Comparison of ENCODE assay signal across 11 mouse cellular contexts in the genomic region with DNA sequence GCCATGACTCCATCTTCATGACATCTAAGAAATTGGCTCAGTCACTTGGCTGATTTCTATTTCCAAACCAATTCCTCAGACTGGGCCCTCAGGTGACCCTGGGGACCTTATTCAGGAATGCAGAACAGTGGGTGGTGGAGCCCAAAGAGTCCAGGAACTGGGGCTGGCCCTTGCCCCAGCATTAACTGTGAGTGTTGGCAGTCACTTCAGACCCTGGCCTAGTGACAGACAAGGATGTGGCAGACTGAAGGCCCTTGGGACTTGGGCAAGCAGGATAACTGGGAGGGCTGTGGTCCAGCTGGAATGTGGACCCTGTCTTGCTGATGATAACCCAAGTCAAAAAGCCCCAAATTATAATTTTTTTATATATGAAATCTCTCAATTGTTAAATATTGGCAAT. TPM values are rescaled to one million over a fixed set of nuclear protein-coding genes. Genes with fewer than 3 reads are reported as not detected.
DNase-seq lines count a peak whose midpoint lies in the region; ATAC-seq lines count a peak whose summit lies in the region.
"Had no signal": no experiment of that assay in that cellular context is flagged by ENCODE, and none has a peak within 500 bp of the region (broad histone marks: within the 10 kb centered on the region; RNA-seq: fewer than 3 reads in every experiment).

No protein-coding gene starts in this region.

- H3K4me3 ChIP-seq in forebrain, embryonic 15.5 days = no peak overlapping the region
- no peak overlapping the region for H3K4me3 ChIP-seq in forebrain, embryonic 10.5 days
- H3K4me3 ChIP-seq: liver, embryonic 12.5 days; megakaryocyte, embryonic 14.5 days had no signal

- peak overlapping the region; percentile 74 for H3K27ac ChIP-seq in forebrain, embryonic 15.5 days (replicated peaks)
- H3K27ac ChIP-seq in forebrain, embryonic 10.5 days = no peak overlapping the region
- H3K27ac ChIP-seq: liver, embryonic 12.5 days had no signal

- peaks cover 7% of the 10 kb centered on the region; the same call in 1 of the 2 replicates for H3K4me1 ChIP-seq in forebrain, embryonic 15.5 days
- peaks cover 4% of the 10 kb centered on the region for H3K4me1 ChIP-seq in forebrain, embryonic 10.5 days

- no peaks in the 10 kb centered on the region for H3K27me3 ChIP-seq in forebrain, embryonic 15.5 days
- H3K27me3 ChIP-seq in forebrain, embryonic 10.5 days (ENCODE audit: poor library complexity, severe bottlenecking) = peaks cover 4% of the 10 kb centered on the region
- H3K27me3 ChIP-seq: liver, embryonic 12.5 days had no signal

- no peaks in the 10 kb centered on the region for H3K9me3 ChIP-seq in forebrain, embryonic 15.5 days
- no peaks in the 10 kb centered on the region for H3K9me3 ChIP-seq in forebrain, embryonic 10.5 days
- H3K9me3 ChIP-seq: liver, embryonic 12.5 days; megakaryocyte, embryonic 14.5 days had no signal

- no peaks in the 10 kb centered on the region for H3K36me3 ChIP-seq in forebrain, embryonic 15.5 days
- no peaks in the 10 kb centered on the region for H3K36me3 ChIP-seq in forebrain, embryonic 10.5 days (replicated peaks)
- H3K36me3 ChIP-seq: liver, embryonic 12.5 days had no signal

- no peak; the same call in 1 of the 2 replicates for ATAC-seq in forebrain, embryonic 15.5 days (replicated peaks)
- ATAC-seq: liver, embryonic 12.5 days had no signal

- no peak for DNase-seq in forebrain, embryonic 10.5 days (ENCODE audit: extremely low spot score, low spot score)
- DNase-seq in left cerebral cortex, postnatal 4 days = peak; percentile 91
- DNase-seq in left cerebral cortex, postnatal 36 days (ENCODE audit: low spot score in 2 of 2) = no peak
- peak; percentile 55 to 64 for DNase-seq in cerebellum, adult 18-20 months
- DNase-seq in layer of hippocampus, postnatal 10 days (ENCODE audit: low spot score in 2 of 2) = peak; percentile 74 to 79
- DNase-seq in embryo, embryonic 10.5 days (ENCODE audit: low spot score) = no peak
- DNase-seq in thymus, postnatal 10 days (ENCODE audit: low spot score in 2 of 2) = no peak
- DNase-seq: heart, postnatal 4 days had no signal

- no peak overlapping the region for H3K9ac ChIP-seq in forebrain, embryonic 15.5 days (replicated peaks)
- H3K9ac ChIP-seq: liver, embryonic 12.5 days had no signal

- intact Hi-C loops in left cerebral cortex, postnatal 4 days (cut with DNase I) = loop anchor here (10.0 kb wide), 1 partner anchor 96 kb away; no protein-coding TSS in a partner anchor
- intact Hi-C loops in left cerebral cortex, postnatal 36 days (cut with DNase I) = no loop called here

- no peak overlapping the region for H3K4me2 ChIP-seq in forebrain, embryonic 15.5 days (replicated peaks)
- H3K4me2 ChIP-seq: liver, embryonic 12.5 days had no signal

RNA-seq across cellular contexts. Expression of a gene that starts 6.5 kb away (rescaled TPM):
- polyA plus RNA-seq in forebrain, embryonic 15.5 days (2015; fragmentation: Nextera tagmentation; extraction: Ambion mirVana) = 112 and 125 TPM in 2 replicates
- polyA plus RNA-seq in forebrain, embryonic 10.5 days (2016; fragmentation: Nextera tagmentation; extraction: Ambion mirVana) = 103 and 116 TPM in 2 replicates
- 10 to 100 TPM; 17.4 to 19.9 TPM for total RNA-seq in left cerebral cortex, postnatal 4 days (2021)
- 10 to 100 TPM; 51.1 to 51.8 TPM for total RNA-seq in left cerebral cortex, postnatal 36 days (2021)
- total RNA-seq in layer of hippocampus, postnatal 10 days (2021) = 10 to 100 TPM; 51.0 to 56.6 TPM

Comparison
In these comparisons a context has a peak if more than half of its experiments do, and no peak if none do; other contexts are left out.
1. DNase-seq: peak in left cerebral cortex, postnatal 4 days (single experiment), cerebellum, adult 18-20 months (2 of 2) and layer of hippocampus, postnatal 10 days (2 of 2); none in forebrain, embryonic 10.5 days (single experiment), left cerebral cortex, postnatal 36 days (0 of 2), embryo, embryonic 10.5 days (single experiment) and thymus, postnatal 10 days (0 of 2).